Mouse (Mus musculus): ENCODE measurements at regions not wholly inside any gene's neighbourhood (a gene's known extent, or its start where the extent isn't known, plus 50 kb on each side); places are given as distances from the start of the nearest gene placed in this dataset.

- H3K27me3 ChIP-seq (ENCODE audit: control insufficient read depth, insufficient read depth, low read length) = no peaks in the 10 kb centered on the region
- TF ChIP-seq CTCF (IDR thresholded peaks at IDR 0.05; ENCODE audit: control insufficient read depth, insufficient read depth, insufficient replicate concordance, low read depth, low read length) = no peak
- no peak for TF ChIP-seq POLR2A (IDR thresholded peaks at IDR 0.05; ENCODE audit: control insufficient read depth, low read depth, low read length)
- no peaks in the 10 kb centered on the region for H3K4me1 ChIP-seq (ENCODE audit: control insufficient read depth, insufficient read depth, low read length)
- no peak overlapping the region for H3K4me3 ChIP-seq (ENCODE audit: control insufficient read depth, low read depth, low read length)
- H3K36me3 ChIP-seq (ENCODE audit: control insufficient read depth, insufficient read depth, low read length) = no peaks in the 10 kb centered on the region
- no peak overlapping the region for H3K27ac ChIP-seq (ENCODE audit: control insufficient read depth, insufficient read depth, low read depth, low read length)
Observed at GRCm38 (mm10) chr15:50301831-50302230, 3582.9 kb upstream of the Gm7489 start.

- no peaks in the 10 kb centered on the region for H3K27me3 ChIP-seq (ENCODE audit: control insufficient read depth, insufficient read depth, low read length)
- no peak overlapping the region for H3K27ac ChIP-seq (ENCODE audit: control insufficient read depth, insufficient read depth, low read depth, low read length)
- no peaks in the 10 kb centered on the region for H3K4me1 ChIP-seq (ENCODE audit: control insufficient read depth, insufficient read depth, low read length)
- TF ChIP-seq POLR2A (IDR thresholded peaks at IDR 0.05; ENCODE audit: control insufficient read depth, low read depth, low read length) = no peak
- TF ChIP-seq CTCF (IDR thresholded peaks at IDR 0.05; ENCODE audit: control insufficient read depth, insufficient read depth, insufficient replicate concordance, low read depth, low read length) = no peak
- no peak overlapping the region for H3K4me3 ChIP-seq (ENCODE audit: control insufficient read depth, low read depth, low read length)
- H3K36me3 ChIP-seq (ENCODE audit: control insufficient read depth, insufficient read depth, low read length) = no peaks in the 10 kb centered on the region
Observed at GRCm38 (mm10) chr15:50304085-50304484, 3580.6 kb upstream of the Gm7489 start.

- TF ChIP-seq CTCF (IDR thresholded peaks at IDR 0.05; ENCODE audit: control insufficient read depth, insufficient read depth, insufficient replicate concordance, low read depth, low read length) (no peak), POLR2A (IDR thresholded peaks at IDR 0.05; ENCODE audit: control insufficient read depth, low read depth, low read length) (no peak)
- Histone ChIP-seq H3K4me3 (ENCODE audit: control insufficient read depth, low read depth, low read length) (no peak overlapping the region), H3K4me1 (ENCODE audit: control insufficient read depth, insufficient read depth, low read length) (no peaks in the 10 kb centered on the region), H3K36me3 (ENCODE audit: control insufficient read depth, insufficient read depth, low read length) (no peaks in the 10 kb centered on the region), H3K27me3 (ENCODE audit: control insufficient read depth, insufficient read depth, low read length) (no peaks in the 10 kb centered on the region), H3K27ac (ENCODE audit: control insufficient read depth, insufficient read depth, low read depth, low read length) (no peak overlapping the region)
Observed at GRCm38 (mm10) chr15:50320796-50321195, 3563.9 kb upstream of the Gm7489 start.

- no peaks in the 10 kb centered on the region for H3K27me3 ChIP-seq (ENCODE audit: control insufficient read depth, insufficient read depth, low read length)
- H3K4me3 ChIP-seq (ENCODE audit: control insufficient read depth, low read depth, low read length) = no peak overlapping the region
- H3K4me1 ChIP-seq (ENCODE audit: control insufficient read depth, insufficient read depth, low read length) = no peaks in the 10 kb centered on the region
- H3K27ac ChIP-seq (ENCODE audit: control insufficient read depth, insufficient read depth, low read depth, low read length) = no peak overlapping the region
- TF ChIP-seq CTCF (IDR thresholded peaks at IDR 0.05; ENCODE audit: control insufficient read depth, insufficient read depth, insufficient replicate concordance, low read depth, low read length) (no peak), POLR2A (IDR thresholded peaks at IDR 0.05; ENCODE audit: control insufficient read depth, low read depth, low read length) (no peak)
- no peaks in the 10 kb centered on the region for H3K36me3 ChIP-seq (ENCODE audit: control insufficient read depth, insufficient read depth, low read length)
Observed at GRCm38 (mm10) chr15:50345536-50345935, 3539.2 kb upstream of the Gm7489 start.

- no peak overlapping the region for H3K27ac ChIP-seq (ENCODE audit: control insufficient read depth, insufficient read depth, low read depth, low read length)
- no peak overlapping the region for H3K4me3 ChIP-seq (ENCODE audit: control insufficient read depth, low read depth, low read length)
- H3K36me3 ChIP-seq (ENCODE audit: control insufficient read depth, insufficient read depth, low read length) = no peaks in the 10 kb centered on the region
- no peaks in the 10 kb centered on the region for H3K27me3 ChIP-seq (ENCODE audit: control insufficient read depth, insufficient read depth, low read length)
- H3K4me1 ChIP-seq (ENCODE audit: control insufficient read depth, insufficient read depth, low read length) = no peaks in the 10 kb centered on the region
- no peak for TF ChIP-seq POLR2A (IDR thresholded peaks at IDR 0.05; ENCODE audit: control insufficient read depth, low read depth, low read length)
- no peak for TF ChIP-seq CTCF (IDR thresholded peaks at IDR 0.05; ENCODE audit: control insufficient read depth, insufficient read depth, insufficient replicate concordance, low read depth, low read length)
Observed at GRCm38 (mm10) chr15:50346953-50347352, 3537.8 kb upstream of the Gm7489 start.

- Histone ChIP-seq H3K27ac (ENCODE audit: control insufficient read depth, insufficient read depth, low read depth, low read length) (no peak overlapping the region), H3K4me3 (ENCODE audit: control insufficient read depth, low read depth, low read length) (no peak overlapping the region), H3K4me1 (ENCODE audit: control insufficient read depth, insufficient read depth, low read length) (no peaks in the 10 kb centered on the region), H3K36me3 (ENCODE audit: control insufficient read depth, insufficient read depth, low read length) (no peaks in the 10 kb centered on the region), H3K27me3 (ENCODE audit: control insufficient read depth, insufficient read depth, low read length) (no peaks in the 10 kb centered on the region)
- TF ChIP-seq CTCF (IDR thresholded peaks at IDR 0.05; ENCODE audit: control insufficient read depth, insufficient read depth, insufficient replicate concordance, low read depth, low read length) (no peak), POLR2A (IDR thresholded peaks at IDR 0.05; ENCODE audit: control insufficient read depth, low read depth, low read length) (no peak)
Observed at GRCm38 (mm10) chr15:50360033-50360988, 3524.4 kb upstream of the Gm7489 start.

- no peaks in the 10 kb centered on the region for H3K36me3 ChIP-seq (ENCODE audit: control insufficient read depth, insufficient read depth, low read length)
- H3K4me3 ChIP-seq (ENCODE audit: control insufficient read depth, low read depth, low read length) = no peak overlapping the region
- no peaks in the 10 kb centered on the region for H3K4me1 ChIP-seq (ENCODE audit: control insufficient read depth, insufficient read depth, low read length)
- no peaks in the 10 kb centered on the region for H3K27me3 ChIP-seq (ENCODE audit: control insufficient read depth, insufficient read depth, low read length)
- TF ChIP-seq CTCF (IDR thresholded peaks at IDR 0.05; ENCODE audit: control insufficient read depth, insufficient read depth, insufficient replicate concordance, low read depth, low read length) = no peak
- no peak for TF ChIP-seq POLR2A (IDR thresholded peaks at IDR 0.05; ENCODE audit: control insufficient read depth, low read depth, low read length)
- no peak overlapping the region for H3K27ac ChIP-seq (ENCODE audit: control insufficient read depth, insufficient read depth, low read depth, low read length)
Observed at GRCm38 (mm10) chr15:50361334-50361733, 3523.4 kb upstream of the Gm7489 start.
